Mouse (Mus musculus) erythroblast, embryonic 14.5 days (primary cell): ENCODE results near the gene AI854703.

ENCODE experiments used
- GATA1 ChIP-seq: IDR thresholded peaks from 2 replicates; pipeline ENCODE4 v1.6.1; 2012; ENCODE audit warnings: low read length, inconsistent platforms, mixed read lengths
- TAL1 ChIP-seq: IDR thresholded peaks from 3 replicates; pipeline ENCODE4 v1.6.1; 2012; ENCODE audit warnings: low read length, inconsistent platforms, mixed read lengths

DNA sequence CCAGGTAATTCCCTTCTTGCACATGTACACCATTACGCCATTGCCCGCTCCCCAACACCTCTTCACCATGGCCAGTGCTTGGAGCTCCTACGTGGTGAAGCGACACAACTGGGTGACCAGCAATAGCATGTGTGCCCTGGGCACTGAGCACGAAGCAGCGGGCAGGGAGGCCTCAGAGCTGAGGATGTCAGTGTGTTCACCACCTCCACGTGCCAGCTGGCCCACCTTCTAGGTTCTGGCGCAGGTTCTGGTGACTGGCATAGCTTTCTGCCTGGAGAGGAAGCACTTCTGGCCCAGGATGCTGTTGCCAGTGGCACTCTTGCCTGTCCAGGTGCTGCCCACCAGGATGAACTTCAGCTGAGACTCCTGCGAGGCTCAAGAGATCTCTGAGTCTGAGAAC lies 38.9 kb downstream of the AI854703 start:
- TF ChIP-seq GATA1: no peak
- no peak for TF ChIP-seq TAL1
